Mouse (Mus musculus): Measurements from ENCODE around the gene Ntrk1. TPM values are rescaled to one million over a fixed set of nuclear protein-coding genes. Genes with fewer than 3 reads are reported as not detected.

The Ntrk1 gene
- polyA plus RNA-seq, 1 experiment from 2014 or later, result 3.9 TPM

GRCm38 (mm10) chr3:87745036-87745659 is 49.8 kb downstream of the Ntrk1 start:
- no peak overlapping the region for H3K27ac ChIP-seq (replicated peaks)
- H3K27me3 ChIP-seq, result peaks cover 4% of the 10 kb centered on the region
- H3K36me3 ChIP-seq, result no peaks in the 10 kb centered on the region
- WGBS, result 45% methylated on average over 18 of the region's 18 CpGs
- no peak for ATAC-seq (ENCODE audit: low FRiP score, low read depth)
- H3K9me3 ChIP-seq, result no peaks in the 10 kb centered on the region
- peaks cover 9% of the 10 kb centered on the region for H3K4me1 ChIP-seq
- no peak overlapping the region; the same call in 1 of the 2 replicates for H3K9ac ChIP-seq (replicated peaks)
- peak overlapping the region; percentile 41 for H3K4me2 ChIP-seq (replicated peaks)
- 0 out of 2 replicates have a peak overlapping the region, but pooled peaks have one; percentile 4 for H3K4me3 ChIP-seq

GRCm38 (mm10) chr3:87743927-87744326 is 51.0 kb downstream of the Ntrk1 start:
- H3K4me3 ChIP-seq, result no peak overlapping the region
- 0 out of 2 replicates have a peak, but pooled peaks cover 4% of the 10 kb centered on the region for H3K36me3 ChIP-seq
- H3K27me3 ChIP-seq, result no peaks in the 10 kb centered on the region; the same call in 1 of the 2 replicates
- H3K4me1 ChIP-seq, result peaks cover 9% of the 10 kb centered on the region
- H3K27ac ChIP-seq (replicated peaks), result no peak overlapping the region
- H3K9me3 ChIP-seq, result no peaks in the 10 kb centered on the region
- WGBS, result 85% methylated on average over 4 of the region's 4 CpGs
- no peak for ATAC-seq (ENCODE audit: low FRiP score, low read depth)
- no peak overlapping the region for H3K9ac ChIP-seq (replicated peaks)
- H3K4me2 ChIP-seq (replicated peaks), result no peak overlapping the region

DNA sequence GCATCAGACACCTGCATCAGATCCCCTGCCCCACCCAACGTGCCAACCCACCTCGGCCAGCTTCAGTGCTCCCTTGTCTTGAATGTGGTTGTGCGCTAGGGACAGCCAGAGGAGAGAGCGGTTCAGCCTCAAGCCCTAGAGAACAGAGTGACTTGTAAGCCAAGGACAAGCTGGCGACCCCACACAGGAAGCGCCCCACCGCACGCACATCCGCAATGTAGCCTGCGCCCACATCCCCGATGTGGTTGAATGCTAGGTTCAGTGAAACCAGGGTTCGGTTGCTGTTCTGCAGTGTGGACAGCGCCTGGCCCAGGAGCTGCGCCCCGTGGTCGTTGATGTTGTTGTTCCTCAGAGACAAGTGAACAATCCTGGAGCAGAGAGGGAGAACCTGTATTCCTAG is 52.2 kb downstream of the Ntrk1 start:
- 88% methylated on average over 16 of the region's 16 CpGs for WGBS
- Histone ChIP-seq H3K4me3 (no peak overlapping the region), H3K36me3 (peaks cover 12% of the 10 kb centered on the region; the same call in 1 of the 2 replicates), H3K27ac (replicated peaks) (no peak overlapping the region), H3K9me3 (no peaks in the 10 kb centered on the region), H3K9ac (replicated peaks) (no peak overlapping the region), H3K4me2 (replicated peaks) (no peak overlapping the region), H3K27me3 (no peaks in the 10 kb centered on the region; the same call in 1 of the 2 replicates), H3K4me1 (peaks cover 9% of the 10 kb centered on the region)
- no peak for ATAC-seq (ENCODE audit: low FRiP score, low read depth)

GRCm38 (mm10) chr3:87742013-87742412 is 52.9 kb downstream of the Ntrk1 start:
- no peaks in the 10 kb centered on the region for H3K9me3 ChIP-seq

GRCm38 (mm10) chr3:87738906-87739305 is 56.1 kb downstream of the Ntrk1 start:
- no peak overlapping the region for H3K9ac ChIP-seq (replicated peaks)
- no peak overlapping the region for H3K27ac ChIP-seq (replicated peaks)
- H3K4me3 ChIP-seq, result no peak overlapping the region
- H3K4me1 ChIP-seq, result no peaks in the 10 kb centered on the region
- H3K4me2 ChIP-seq (replicated peaks), result no peak overlapping the region
- WGBS, result 81% methylated on average over 5 of the region's 5 CpGs
- no peaks in the 10 kb centered on the region for H3K9me3 ChIP-seq
- ATAC-seq (ENCODE audit: low FRiP score, low read depth), result no peak
- peaks cover 49% of the 10 kb centered on the region for H3K36me3 ChIP-seq
- no peaks in the 10 kb centered on the region for H3K27me3 ChIP-seq

More at GRCm38 (mm10) chr3:87742013-87742412, 52.9 kb downstream of the Ntrk1 start:
- Histone ChIP-seq H3K4me2 (replicated peaks) (no peak overlapping the region), H3K4me1 (peaks cover 9% of the 10 kb centered on the region), H3K36me3 (peaks cover 18% of the 10 kb centered on the region), H3K27me3 (no peaks in the 10 kb centered on the region; the same call in 1 of the 2 replicates), H3K9ac (replicated peaks) (no peak overlapping the region), H3K27ac (replicated peaks) (no peak overlapping the region), H3K4me3 (no peak overlapping the region)
- 85% methylated on average over 3 of the region's 3 CpGs for WGBS
- no peak for ATAC-seq (ENCODE audit: low FRiP score, low read depth)

DNA sequence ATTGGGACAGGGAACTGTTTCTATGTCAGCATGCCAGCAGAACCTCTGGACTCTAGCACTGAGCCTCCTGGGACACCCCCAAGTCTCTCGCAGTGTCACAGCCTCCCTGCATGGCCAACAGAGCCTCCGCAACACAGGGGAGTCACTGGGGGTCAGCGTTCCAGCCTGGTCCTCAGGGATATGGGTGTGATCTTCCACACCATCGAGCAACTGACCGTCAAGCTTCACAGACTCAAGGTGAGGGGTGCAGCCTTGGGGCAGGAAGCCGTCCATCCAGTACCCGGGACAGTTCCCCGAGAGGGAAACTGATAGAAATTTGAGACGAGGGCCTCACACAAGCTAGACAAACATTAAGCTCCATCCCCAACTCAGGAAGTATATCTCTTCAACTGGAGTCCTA is 59.6 kb downstream of the Ntrk1 start:
- no peak overlapping the region for H3K4me3 ChIP-seq
- H3K9ac ChIP-seq (replicated peaks), result no peak overlapping the region
- WGBS, result 87% methylated on average over 9 of the region's 9 CpGs
- no peaks in the 10 kb centered on the region for H3K4me1 ChIP-seq
- H3K27me3 ChIP-seq, result no peaks in the 10 kb centered on the region
- H3K27ac ChIP-seq (replicated peaks), result no peak overlapping the region
- H3K4me2 ChIP-seq (replicated peaks), result no peak overlapping the region
- no peaks in the 10 kb centered on the region for H3K9me3 ChIP-seq
- no peak for ATAC-seq (ENCODE audit: low FRiP score, low read depth)
- peaks cover 83% of the 10 kb centered on the region for H3K36me3 ChIP-seq

DNA sequence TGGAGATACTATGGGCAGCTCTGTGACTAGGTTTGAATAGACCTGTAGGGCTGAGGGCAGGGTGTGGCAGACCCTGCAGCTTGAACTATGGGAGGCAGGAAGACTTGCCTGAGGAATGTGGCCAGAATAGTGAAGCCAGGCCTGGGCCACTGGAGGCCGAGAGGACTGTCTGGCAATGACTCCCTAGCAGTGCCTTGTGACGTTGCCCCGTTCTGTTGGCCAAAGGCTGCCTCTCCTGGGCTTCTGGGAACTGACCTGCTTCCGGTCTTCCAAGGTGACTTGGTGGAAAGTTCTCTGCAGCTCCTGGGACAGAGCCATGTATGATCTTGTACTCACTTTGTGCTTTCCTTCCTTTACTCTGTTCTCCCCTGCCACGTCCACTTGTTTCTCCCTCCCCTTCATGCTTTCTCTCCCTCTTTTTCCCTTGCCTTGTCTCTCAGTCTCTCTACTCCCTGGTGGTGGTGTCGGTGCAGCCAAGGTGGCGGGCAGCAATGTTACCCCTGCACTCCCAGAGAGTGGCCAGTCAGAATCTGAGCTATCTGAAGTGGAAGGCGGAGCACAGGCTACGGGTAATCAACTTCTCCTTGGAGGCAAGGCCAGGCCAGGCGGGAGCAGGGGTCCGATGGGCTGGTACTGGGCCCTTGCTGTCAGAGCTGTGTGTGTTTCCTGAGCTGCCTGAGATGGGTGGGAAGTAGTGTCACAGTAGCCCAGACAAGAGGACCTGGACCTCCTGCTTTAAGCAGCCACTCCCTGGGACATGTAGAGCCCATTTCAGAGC is 60.8 kb downstream of the Ntrk1 start:
- H3K27me3 ChIP-seq, result no peaks in the 10 kb centered on the region
- no peak overlapping the region for H3K4me3 ChIP-seq
- no peaks in the 10 kb centered on the region for H3K4me1 ChIP-seq
- WGBS, result 88% methylated on average over 11 of the region's 11 CpGs
- H3K9ac ChIP-seq (replicated peaks), result no peak overlapping the region
- H3K4me2 ChIP-seq (replicated peaks), result no peak overlapping the region
- H3K27ac ChIP-seq (replicated peaks), result no peak overlapping the region
- ATAC-seq (ENCODE audit: low FRiP score, low read depth), result no peak
- no peaks in the 10 kb centered on the region for H3K9me3 ChIP-seq
- peaks cover 89% of the 10 kb centered on the region for H3K36me3 ChIP-seq

DNA sequence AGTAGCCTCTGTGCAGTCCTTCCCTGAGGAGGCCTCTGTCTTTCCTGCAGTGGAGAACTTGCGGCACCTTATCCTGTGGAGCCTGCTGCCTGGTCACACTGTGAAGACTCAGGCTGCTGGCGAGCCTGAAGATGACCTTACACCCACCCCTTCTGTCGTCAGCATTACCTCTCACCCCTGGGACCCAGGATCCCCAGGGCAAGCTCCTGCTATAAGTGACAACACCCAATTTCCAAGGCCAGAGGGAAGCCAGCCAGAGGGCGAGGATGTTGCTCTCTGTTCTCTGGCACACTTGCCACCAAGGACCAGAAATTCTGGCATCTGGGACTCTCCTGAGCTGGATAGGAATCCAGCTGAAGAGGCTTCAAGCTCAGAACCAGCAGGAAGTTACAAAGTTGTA is 61.9 kb downstream of the Ntrk1 start:
- no peaks in the 10 kb centered on the region for H3K9me3 ChIP-seq
- 82% methylated on average over 4 of the region's 4 CpGs for WGBS
- H3K4me1 ChIP-seq, result no peaks in the 10 kb centered on the region
- no peak overlapping the region for H3K27ac ChIP-seq (replicated peaks)
- no peak overlapping the region for H3K4me3 ChIP-seq
- H3K9ac ChIP-seq (replicated peaks), result no peak overlapping the region
- no peaks in the 10 kb centered on the region for H3K27me3 ChIP-seq
- peaks cover 94% of the 10 kb centered on the region for H3K36me3 ChIP-seq
- ATAC-seq (ENCODE audit: low FRiP score, low read depth), result no peak
- H3K4me2 ChIP-seq (replicated peaks), result no peak overlapping the region

GRCm38 (mm10) chr3:87728696-87729095 is 66.3 kb downstream of the Ntrk1 start:
- Histone ChIP-seq H3K4me1 (no peaks in the 10 kb centered on the region), H3K27me3 (no peaks in the 10 kb centered on the region), H3K4me3 (no peak overlapping the region), H3K27ac (replicated peaks) (no peak overlapping the region), H3K36me3 (peaks cover 94% of the 10 kb centered on the region), H3K4me2 (replicated peaks) (no peak overlapping the region), H3K9me3 (no peaks in the 10 kb centered on the region), H3K9ac (replicated peaks) (no peak overlapping the region)
- WGBS, result 93% methylated on average over 6 of the region's 6 CpGs
- no peak for ATAC-seq (ENCODE audit: low FRiP score, low read depth)

Other genes starting within 250 kb of the Ntrk1 start
- gene Arhgef11, start 177.6 kb downstream of the Ntrk1 start, polyA plus RNA-seq (2016; fragmentation: Nextera tagmentation; extraction: Ambion mirVana), result 28.7 and 29.1 TPM in 2 replicates
- gene Lrrc71, start 46.5 kb downstream of the Ntrk1 start, polyA plus RNA-seq (2016; fragmentation: Nextera tagmentation; extraction: Ambion mirVana), result 0.62 and 0.73 TPM in 2 replicates
- gene Insrr, start 1.8 kb upstream of the Ntrk1 start, polyA plus RNA-seq (2016; fragmentation: Nextera tagmentation; extraction: Ambion mirVana), result 1.2 TPM in 2 replicates
- 8.9 and 12.6 TPM in 2 replicates for gene Pear1, start 29.1 kb upstream of the Ntrk1 start, polyA plus RNA-seq (2016; fragmentation: Nextera tagmentation; extraction: Ambion mirVana)
- gene Sh2d2a, start 51.6 kb upstream of the Ntrk1 start, polyA plus RNA-seq (2016; fragmentation: Nextera tagmentation; extraction: Ambion mirVana), result not detected in 2 replicates
- gene Prcc, start 90.4 kb upstream of the Ntrk1 start, polyA plus RNA-seq (2016; fragmentation: Nextera tagmentation; extraction: Ambion mirVana), result 15.7 and 15.9 TPM in 2 replicates
- 233 and 243 TPM in 2 replicates for gene Hdgf, start 111.2 kb upstream of the Ntrk1 start, polyA plus RNA-seq (2016; fragmentation: Nextera tagmentation; extraction: Ambion mirVana)
- 73.5 and 77.8 TPM in 2 replicates for gene Mrpl24, start 124.3 kb upstream of the Ntrk1 start, polyA plus RNA-seq (2016; fragmentation: Nextera tagmentation; extraction: Ambion mirVana)
- 78.7 and 79.0 TPM in 2 replicates for gene Isg20l2, start 135.2 kb upstream of the Ntrk1 start, polyA plus RNA-seq (2016; fragmentation: Nextera tagmentation; extraction: Ambion mirVana)
- gene Rrnad1, start 135.6 kb upstream of the Ntrk1 start, polyA plus RNA-seq (2016; fragmentation: Nextera tagmentation; extraction: Ambion mirVana), result 23.5 and 24.2 TPM in 2 replicates
- 291 and 335 TPM in 2 replicates for gene Crabp2, start 153.5 kb upstream of the Ntrk1 start, polyA plus RNA-seq (2016; fragmentation: Nextera tagmentation; extraction: Ambion mirVana)
- 183 and 196 TPM in 2 replicates for gene Nes, start 175.9 kb upstream of the Ntrk1 start, polyA plus RNA-seq (2016; fragmentation: Nextera tagmentation; extraction: Ambion mirVana)
- 0.63 and 1.1 TPM in 2 replicates for gene Bcan, start 205.1 kb upstream of the Ntrk1 start, polyA plus RNA-seq (2016; fragmentation: Nextera tagmentation; extraction: Ambion mirVana)
- gene Hapln2, start 232.4 kb upstream of the Ntrk1 start, polyA plus RNA-seq (2016; fragmentation: Nextera tagmentation; extraction: Ambion mirVana), result 0.13 and 0.43 TPM in 2 replicates
- gene Gpatch4, start 247.9 kb upstream of the Ntrk1 start, polyA plus RNA-seq (2016; fragmentation: Nextera tagmentation; extraction: Ambion mirVana), result 26.5 and 27.1 TPM in 2 replicates